Mouse (Mus musculus): ENCODE measurements around the gene Scamp3.
A peak's percentile ranks its signal among the peaks of the same experiment; 100 is the strongest.

DNA sequence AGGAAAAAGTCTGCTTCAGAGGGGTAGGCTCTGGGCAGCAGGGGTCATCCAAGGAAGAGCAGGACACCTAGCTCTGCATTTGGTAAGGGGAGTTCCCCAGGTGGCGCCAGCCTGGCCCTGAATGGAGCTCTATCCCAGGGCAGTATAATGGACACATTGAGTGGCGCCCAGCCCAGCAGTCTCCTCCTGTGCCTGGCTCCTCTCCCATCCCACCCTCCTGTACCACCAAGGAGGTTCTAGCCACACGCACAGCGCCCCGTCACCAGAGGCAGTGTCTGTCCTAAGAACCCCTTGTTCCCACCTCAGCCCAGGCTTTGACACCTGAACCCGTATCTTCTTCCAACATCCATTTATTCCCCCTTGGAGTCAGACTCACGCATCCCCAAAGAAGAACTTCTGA lies 32.5 kb downstream of the Scamp3 start:
- no peak for TF ChIP-seq CTCF (IDR thresholded peaks at IDR 0.05 in 2 of 3, conservative IDR thresholded peaks at IDR 0.05 in 1 of 3; ENCODE audit: control insufficient read depth in 1 of 3, insufficient read depth in 1 of 3, low read depth in 2 of 3, low read length in 3 of 3, poor library complexity in 1 of 3, severe bottlenecking in 1 of 3)
- TF ChIP-seq ZC3H11A (IDR thresholded peaks at IDR 0.05; ENCODE audit: low read depth, low read length) = no peak
- no peak for TF ChIP-seq EP300 (IDR thresholded peaks at IDR 0.05; ENCODE audit: low read depth in 1 of 2, low read length in 2 of 2)
- no peak for TF ChIP-seq RCOR1 (IDR thresholded peaks at IDR 0.05; ENCODE audit: low read depth, low read length)
- peak in 1 of 2 experiments; percentile 44; a peak in 1 of 4 replicates for TF ChIP-seq POLR2A (IDR thresholded peaks at IDR 0.05; ENCODE audit: control insufficient read depth in 1 of 2, insufficient read depth in 1 of 2, low read depth in 1 of 2, low read length in 2 of 2, poor library complexity in 1 of 2)
- no peak for TF ChIP-seq MAX (IDR thresholded peaks at IDR 0.05; ENCODE audit: low read length)
- TF ChIP-seq MYB (IDR thresholded peaks at IDR 0.05; ENCODE audit: low read depth, low read length) = no peak
- no peak for TF ChIP-seq NRF1 (IDR thresholded peaks at IDR 0.05; ENCODE audit: insufficient read depth, low read depth, low read length, poor library complexity, severe bottlenecking)
- no peak for TF ChIP-seq GATA1 (IDR thresholded peaks at IDR 0.05; ENCODE audit: low read depth, low read length)
- TF ChIP-seq MAFK (IDR thresholded peaks at IDR 0.05; ENCODE audit: borderline replicate concordance, low read depth, low read length) = no peak
- TF ChIP-seq KAT2A (conservative IDR thresholded peaks at IDR 0.05; ENCODE audit: low read depth, low read length) = no peak
- no peak for TF ChIP-seq USF2 (IDR thresholded peaks at IDR 0.05; ENCODE audit: borderline replicate concordance in 1 of 2, insufficient read depth in 1 of 2, low read depth in 1 of 2, low read length in 2 of 2)
- no peak for TF ChIP-seq BHLHE40 (IDR thresholded peaks at IDR 0.05; ENCODE audit: borderline replicate concordance, low read depth, low read length)
